Mouse (Mus musculus) MEL-GATA-1-ER (cell line): ENCODE measurements around the gene Sprr2d.

Experiments used
- DNase-seq: peaks from one replicate; pipeline ENCODE4 v3.0.0-alpha.2; 2012; ENCODE audit warnings: low read depth; ENCODE audit errors: extremely low read depth

Gene Sprr2d

DNA sequence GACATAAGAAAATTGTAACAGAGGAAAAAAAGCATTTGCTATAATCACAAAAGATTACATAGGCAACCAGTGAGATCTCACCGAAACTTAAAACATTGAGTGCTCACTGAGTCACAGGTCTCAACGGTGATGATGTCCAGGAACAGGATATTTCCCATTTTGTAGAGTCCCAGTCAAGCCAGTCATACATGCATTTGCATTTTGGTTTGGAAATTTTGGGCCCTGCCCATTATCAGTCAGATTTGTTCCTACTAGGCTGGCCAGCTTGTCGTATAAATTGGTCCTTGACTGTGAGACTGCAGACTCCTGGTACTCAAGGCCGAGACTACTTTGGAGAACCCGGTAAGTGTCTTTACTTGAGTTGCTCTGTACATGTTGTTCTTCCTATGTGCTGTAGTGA, at the start of gene Sprr2d:
Gene Sprr2d, plus strand, starts transcription at position 301 of the 400 bp plus-strand sequence.
- no peak for DNase-seq

DNA sequence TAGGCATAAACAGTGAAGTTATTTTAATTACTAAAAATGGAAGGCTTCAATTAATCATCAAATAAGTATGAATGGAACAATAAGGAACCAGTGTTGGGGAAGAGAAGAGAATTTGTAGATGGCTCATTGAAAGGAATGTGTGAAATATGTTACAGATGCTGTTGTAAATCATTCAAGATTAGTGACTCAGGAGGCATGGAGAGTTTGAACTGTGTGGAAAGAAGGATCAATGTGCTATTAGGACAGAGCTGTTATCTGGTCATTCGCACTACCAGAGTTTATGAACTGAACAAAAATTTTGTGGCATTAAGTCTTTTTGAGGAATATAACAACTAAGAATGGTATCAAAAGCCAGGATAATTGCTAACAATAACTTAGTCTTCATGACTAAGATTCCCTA, 31.5 kb upstream of the Sprr2d start:
- no peak for DNase-seq

DNA sequence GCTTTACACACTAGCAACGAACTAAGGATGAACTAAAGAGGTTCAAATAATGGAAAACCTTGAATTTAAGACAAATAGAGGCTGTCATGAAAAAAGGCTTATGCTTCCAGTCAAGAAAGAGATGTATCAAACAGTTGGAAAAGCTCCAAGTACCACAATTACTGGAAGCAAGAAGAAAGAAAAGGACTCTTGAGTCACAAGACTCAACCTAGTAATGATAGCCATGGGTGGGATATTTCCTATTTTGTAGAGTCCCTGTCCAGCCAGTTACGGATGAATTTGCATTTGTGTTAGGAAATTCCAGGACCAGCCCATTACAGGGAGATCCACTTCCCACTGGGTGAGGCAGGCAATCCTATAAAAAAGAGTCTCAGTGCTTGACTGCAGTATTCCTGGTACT, 22.6 kb upstream of the Sprr2d start, which contains the start of gene Sprr2b:
Gene Sprr2b, plus strand, starts transcription at position 301 of the 400 bp plus-strand sequence.
- no peak for DNase-seq

DNA sequence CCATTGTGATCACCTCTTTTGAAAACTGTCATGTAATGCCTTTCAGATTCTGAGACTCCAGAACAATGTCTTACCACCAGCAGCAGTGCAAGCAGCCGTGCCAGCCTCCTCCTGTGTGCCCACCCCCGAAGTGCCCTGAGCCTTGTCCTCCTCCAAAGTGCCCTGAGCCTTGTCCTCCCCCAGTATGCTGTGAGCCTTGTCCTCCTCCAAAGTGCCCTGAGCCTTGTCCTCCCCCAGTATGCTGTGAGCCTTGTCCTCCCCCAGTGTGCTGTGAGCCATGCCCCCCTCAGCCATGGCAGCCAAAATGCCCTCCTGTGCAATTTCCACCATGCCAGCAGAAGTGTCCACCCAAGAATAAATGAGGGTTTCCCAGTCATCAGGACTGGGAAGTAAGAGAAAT, 21.6 kb upstream of the Sprr2d start:
- DNase-seq, result no peak

DNA sequence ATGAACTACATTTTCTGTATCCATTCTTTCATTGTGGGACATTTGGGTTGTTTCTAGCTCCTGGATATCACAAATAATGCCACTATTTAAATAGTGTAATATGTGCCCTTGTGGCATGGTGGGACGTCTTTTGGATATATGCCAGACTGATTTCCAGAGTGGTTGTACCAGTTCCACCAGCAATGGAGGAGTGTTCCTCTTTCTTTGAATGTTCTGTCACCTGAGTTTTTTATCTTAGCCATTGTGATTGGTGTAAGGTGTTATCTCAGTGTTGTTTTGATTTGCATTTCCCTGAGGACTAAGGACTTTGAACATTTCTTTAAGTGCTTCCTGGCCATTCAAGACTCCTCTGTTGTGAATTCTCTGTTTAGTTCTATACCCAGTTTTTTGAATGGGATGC, 2.7 kb upstream of the Sprr2d start:
- no peak for DNase-seq

DNA sequence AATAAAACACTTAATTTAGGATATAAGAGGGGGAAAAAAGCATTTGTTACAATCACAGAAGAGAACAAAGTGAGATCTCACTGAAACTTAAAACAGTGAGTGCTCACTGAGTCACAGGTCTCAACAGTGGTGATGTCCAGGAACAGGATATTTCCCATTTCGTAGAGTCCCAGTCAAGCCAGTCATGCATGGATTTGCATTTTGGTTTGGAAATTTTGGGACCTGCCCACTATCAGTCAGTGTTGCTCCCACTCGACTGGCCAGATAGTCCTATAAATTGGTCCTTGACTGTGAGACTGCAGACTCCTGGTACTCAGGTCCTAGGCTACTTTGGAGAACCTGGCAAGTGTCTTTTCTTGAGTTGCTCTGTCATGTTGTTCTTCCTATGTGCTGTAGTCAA, 12.9 kb downstream of the Sprr2d start, which contains the start of gene Sprr2e:
Gene Sprr2e, plus strand, starts transcription at position 301 of the 400 bp plus-strand sequence.
- no peak for DNase-seq

GRCm38 (mm10) chr3:92361619-92362018, 22.7 kb downstream of the Sprr2d start:
- no peak for DNase-seq

DNA sequence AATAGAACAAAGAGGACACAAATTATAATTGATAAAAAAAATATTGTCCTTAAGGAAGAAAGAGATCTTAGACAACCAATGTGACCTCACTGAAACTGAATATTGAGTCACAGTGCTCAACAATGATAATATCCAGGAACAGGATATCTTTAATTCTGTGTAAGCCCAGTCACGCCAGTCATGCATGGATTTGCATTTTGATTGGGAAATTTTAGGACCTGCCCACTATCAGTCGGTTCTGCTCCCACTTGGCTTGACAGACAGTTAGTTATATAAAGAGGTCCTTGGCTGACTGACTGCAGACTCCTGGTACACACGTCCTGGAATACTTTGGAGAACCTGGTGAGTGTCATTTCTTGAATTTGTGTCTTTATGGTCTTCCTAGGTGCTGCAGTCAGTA, 25.9 kb downstream of the Sprr2d start, which contains the start of gene Sprr2f:
Gene Sprr2f, plus strand, starts transcription at position 301 of the 400 bp plus-strand sequence.
- no peak for DNase-seq

- no peak for DNase-seq
These were observed 34.7 kb downstream of the Sprr2d start for GRCm38 (mm10) chr3:92373613-92374012.

- DNase-seq, result no peak
These were observed 46.4 kb downstream of the Sprr2d start, which contains the start of gene Sprr2h for GRCm38 (mm10) chr3:92385385-92385784. Gene Sprr2h (plus strand): TSS chr3:92385685.
